Mouse (Mus musculus) heart, embryonic 11.5 days (tissue): ENCODE data around the gene Daw1. TPM values are rescaled to one million over a fixed set of nuclear protein-coding genes. Genes with fewer than 3 reads are reported as not detected.

Experiments used
- ATAC-seq: fragments of 200-750 bp; cut with Nextera tagmentation; replicated peaks from 2 replicates; pipeline ENCODE4 v1.8.0; 2017; ENCODE audit warnings: moderate library complexity; ENCODE audit not compliant: insufficient number of reproducible peaks, low FRiP score, low TSS enrichment
- H3K27ac ChIP-seq: fragments of 300-500 bp; sonication (generic); 2 replicates; pipeline ENCODE4 v1.5.1; 2014; ENCODE audit warnings: mild to moderate bottlenecking, low read depth, low read length
- H3K27me3 ChIP-seq: fragments of 300-500 bp; sonication (generic); 2 replicates; pipeline ENCODE4 v1.6.1; 2014; ENCODE audit warnings: mild to moderate bottlenecking, low read length, mixed read lengths; ENCODE audit not compliant: control insufficient read depth, insufficient read depth
- H3K36me3 ChIP-seq: fragments of 300-500 bp; sonication (generic); 2 replicates; pipeline ENCODE4 v1.6.1; 2014; ENCODE audit warnings: mild to moderate bottlenecking, low read length, moderate library complexity, mixed read lengths; ENCODE audit not compliant: control insufficient read depth, insufficient read depth
- H3K4me1 ChIP-seq: fragments of 300-500 bp; sonication (generic); 2 replicates; pipeline ENCODE4 v1.6.1; 2014; ENCODE audit warnings: low read length; ENCODE audit not compliant: control insufficient read depth, insufficient read depth
- H3K4me2 ChIP-seq: fragments of 300-500 bp; sonication (generic); 2 replicates; pipeline ENCODE4 v1.6.1; 2014; ENCODE audit warnings: mild to moderate bottlenecking, moderate library complexity
- H3K4me3 ChIP-seq: fragments of 300-500 bp; sonication (generic); 2 replicates; pipeline ENCODE4 v1.5.1; 2014; ENCODE audit warnings: low read depth, low read length
- H3K9ac ChIP-seq: fragments of 300-500 bp; sonication (generic); 2 replicates; pipeline ENCODE4 v1.6.1; 2014; ENCODE audit warnings: mild to moderate bottlenecking, low read depth, low read length, moderate library complexity
- H3K9me3 ChIP-seq: fragments of 300-500 bp; sonication (generic); replicated peaks from 2 replicates; pipeline ENCODE4 v1.6.1; 2016; ENCODE audit warnings: low read length; ENCODE audit not compliant: control insufficient read depth
- WGBS: fragments of 180-500 bp; shearing (Covaris S2); extraction: QIAGEN DNeasy Blood & Tissue Kit; methylation state at CpG from one replicate; pipeline ENCODE4 v1.1.7; 2014; ENCODE audit not compliant: insufficient replicate concordance; 5-methylcytosine and 5-hydroxymethylcytosine counted together
- polyA plus RNA-seq: library from polyadenylated mRNA; unstranded; fragments of >200 nt; fragmentation: Nextera tagmentation; extraction: Ambion mirVana; gene quantifications from 2 replicates; pipeline ENCODE4 v1.2.1, GENCODE M21; 2014

Daw1 gene
- polyA plus RNA-seq, 1 experiment from 2014 or later, result not detected

- no peak overlapping the region for H3K4me3 ChIP-seq
- 75% methylated on average over 3 of the region's 3 CpGs for WGBS
- H3K36me3 ChIP-seq, result no peaks in the 10 kb centered on the region
- no peaks in the 10 kb centered on the region for H3K9me3 ChIP-seq
- no peaks in the 10 kb centered on the region for H3K4me1 ChIP-seq
- H3K4me2 ChIP-seq, result no peak overlapping the region
- H3K27me3 ChIP-seq, result no peaks in the 10 kb centered on the region
- H3K9ac ChIP-seq, result no peak overlapping the region
- ATAC-seq, result no peak
- H3K27ac ChIP-seq, result no peak overlapping the region
These were observed 2.1 kb downstream of the Daw1 start for GRCm38 (mm10) chr1:83161658-83162057.

DNA sequence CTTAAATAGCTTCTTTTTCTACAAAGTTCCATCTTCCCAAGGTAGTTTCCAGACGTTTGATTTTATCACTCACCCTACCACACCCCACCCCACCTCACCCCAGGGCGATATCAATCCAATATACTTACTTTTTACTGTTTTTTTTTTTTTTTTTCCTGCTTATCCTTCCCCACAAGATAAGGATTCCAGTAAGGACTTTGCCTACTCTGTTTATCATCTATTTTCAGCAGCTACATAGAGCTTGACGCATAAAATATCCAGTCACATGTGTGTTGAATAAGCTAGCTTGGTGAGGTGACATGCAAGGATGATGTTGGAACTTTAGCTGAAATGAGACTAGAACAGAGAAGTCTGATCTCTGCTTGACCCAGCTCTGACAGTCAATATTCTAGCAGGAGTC is 4.5 kb downstream of the Daw1 start:
- 61% methylated on average over 3 of the region's 3 CpGs for WGBS
- ATAC-seq, result no peak
- no peaks in the 10 kb centered on the region for H3K27me3 ChIP-seq
- H3K4me1 ChIP-seq, result no peaks in the 10 kb centered on the region
- no peak overlapping the region for H3K27ac ChIP-seq
- H3K36me3 ChIP-seq, result no peaks in the 10 kb centered on the region
- no peak overlapping the region for H3K9ac ChIP-seq
- H3K4me2 ChIP-seq, result no peak overlapping the region
- H3K9me3 ChIP-seq, result no peaks in the 10 kb centered on the region
- no peak overlapping the region for H3K4me3 ChIP-seq

DNA sequence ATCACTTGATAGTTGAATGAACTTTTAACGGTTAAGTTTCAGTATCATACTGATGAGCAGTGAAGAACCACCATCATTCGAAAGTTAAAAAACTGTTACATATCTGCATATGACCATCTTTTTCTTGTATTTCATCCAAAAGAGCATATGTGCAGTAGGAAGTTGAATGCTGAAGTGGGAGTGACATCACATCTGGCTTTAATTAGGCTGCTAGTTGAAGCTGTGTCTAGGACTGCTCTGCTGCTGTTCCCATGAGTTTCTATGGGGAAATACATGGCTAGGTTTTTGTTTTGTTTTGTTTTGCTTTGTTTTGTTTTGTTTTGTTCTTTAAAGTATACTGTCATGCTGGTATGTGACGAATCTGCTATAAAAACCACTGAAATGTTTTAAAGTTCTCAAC is 9.6 kb downstream of the Daw1 start:
- 74% methylated on average over 3 of the region's 3 CpGs for WGBS
- Histone ChIP-seq H3K4me2 (no peak overlapping the region), H3K4me1 (no peaks in the 10 kb centered on the region), H3K4me3 (no peak overlapping the region), H3K9me3 (no peaks in the 10 kb centered on the region), H3K27me3 (no peaks in the 10 kb centered on the region), H3K9ac (no peak overlapping the region), H3K36me3 (no peaks in the 10 kb centered on the region), H3K27ac (no peak overlapping the region)
- no peak for ATAC-seq

GRCm38 (mm10) chr1:83175985-83176384 is 16.4 kb downstream of the Daw1 start:
- no peak for ATAC-seq
- H3K4me3 ChIP-seq, result no peak overlapping the region
- H3K9me3 ChIP-seq, result no peaks in the 10 kb centered on the region
- no peaks in the 10 kb centered on the region for H3K36me3 ChIP-seq
- H3K4me2 ChIP-seq, result no peak overlapping the region
- H3K27me3 ChIP-seq, result no peaks in the 10 kb centered on the region
- H3K27ac ChIP-seq, result no peak overlapping the region
- no peaks in the 10 kb centered on the region for H3K4me1 ChIP-seq
- 65% methylated on average over 1 of the region's 1 CpGs for WGBS
- no peak overlapping the region for H3K9ac ChIP-seq

DNA sequence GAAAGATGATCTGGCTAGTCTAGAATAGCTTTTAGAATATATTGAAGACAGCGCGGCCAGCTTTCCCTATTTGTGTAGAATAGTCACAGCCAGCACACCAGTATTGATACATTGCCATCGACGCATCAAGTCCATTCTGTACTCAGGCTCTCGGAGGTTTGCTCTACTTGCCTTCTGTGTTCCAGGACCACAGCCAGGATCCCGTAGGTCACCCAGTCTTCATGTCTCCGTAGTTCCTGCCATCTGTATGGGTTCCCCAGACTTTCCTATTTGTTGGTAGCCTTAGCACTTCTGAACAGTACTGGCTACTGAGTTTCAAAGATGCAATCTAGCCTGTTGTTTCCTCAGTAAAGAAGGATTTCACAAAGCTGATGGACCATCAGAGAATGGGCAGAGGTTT is 20.0 kb downstream of the Daw1 start:
- Histone ChIP-seq H3K36me3 (no peaks in the 10 kb centered on the region), H3K27ac (no peak overlapping the region), H3K4me1 (no peaks in the 10 kb centered on the region), H3K9me3 (no peaks in the 10 kb centered on the region), H3K4me3 (no peak overlapping the region), H3K27me3 (no peaks in the 10 kb centered on the region), H3K9ac (no peak overlapping the region), H3K4me2 (no peak overlapping the region)
- ATAC-seq, result no peak
- WGBS, result 83% methylated on average over 7 of the region's 7 CpGs

DNA sequence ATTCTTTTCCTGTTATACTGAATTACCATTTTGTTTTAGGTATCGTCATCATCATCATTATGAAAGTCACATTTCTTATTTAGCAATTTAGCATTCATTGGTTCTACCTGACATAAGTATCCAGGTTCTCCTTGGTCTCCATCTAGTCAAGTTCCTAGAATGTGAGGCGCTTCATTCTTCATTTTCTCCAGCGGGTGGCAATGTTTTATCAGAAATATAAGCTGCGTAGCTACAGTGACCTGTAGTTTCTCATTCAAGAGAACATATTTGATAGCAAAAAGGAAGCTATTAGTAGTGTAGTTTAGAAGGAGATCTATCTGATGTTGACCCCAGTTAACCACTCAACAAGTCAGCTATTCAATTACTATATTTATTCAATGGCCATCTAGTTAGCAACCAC is 21.9 kb downstream of the Daw1 start:
- no peak overlapping the region for H3K27ac ChIP-seq
- no peak overlapping the region for H3K4me3 ChIP-seq
- ATAC-seq, result no peak
- H3K4me2 ChIP-seq, result no peak overlapping the region
- no peak overlapping the region for H3K9ac ChIP-seq
- H3K4me1 ChIP-seq, result no peaks in the 10 kb centered on the region
- H3K9me3 ChIP-seq, result no peaks in the 10 kb centered on the region
- H3K36me3 ChIP-seq, result no peaks in the 10 kb centered on the region
- 52% methylated on average over 4 of the region's 4 CpGs for WGBS
- H3K27me3 ChIP-seq, result no peaks in the 10 kb centered on the region

GRCm38 (mm10) chr1:83187154-83187553 is 27.6 kb downstream of the Daw1 start:
- no peak overlapping the region for H3K27ac ChIP-seq
- H3K4me1 ChIP-seq, result no peaks in the 10 kb centered on the region
- no peak for ATAC-seq
- no peak overlapping the region for H3K9ac ChIP-seq
- no peak overlapping the region for H3K4me3 ChIP-seq
- no peaks in the 10 kb centered on the region for H3K27me3 ChIP-seq
- no peak overlapping the region for H3K4me2 ChIP-seq
- WGBS, result 51% methylated on average over 2 of the region's 2 CpGs
- H3K36me3 ChIP-seq, result no peaks in the 10 kb centered on the region
- H3K9me3 ChIP-seq, result no peaks in the 10 kb centered on the region

- H3K4me2 ChIP-seq, result no peak overlapping the region
- no peaks in the 10 kb centered on the region for H3K36me3 ChIP-seq
- H3K4me1 ChIP-seq, result no peaks in the 10 kb centered on the region
- no peak overlapping the region for H3K4me3 ChIP-seq
- H3K9me3 ChIP-seq, result no peaks in the 10 kb centered on the region
- no peak overlapping the region for H3K9ac ChIP-seq
- WGBS, result 64% methylated on average over 1 of the region's 1 CpGs
- no peak for ATAC-seq
- no peak overlapping the region for H3K27ac ChIP-seq
- H3K27me3 ChIP-seq, result no peaks in the 10 kb centered on the region
These were observed 50.4 kb downstream of the Daw1 start for GRCm38 (mm10) chr1:83209981-83210380.

- no peak overlapping the region for H3K4me2 ChIP-seq
- no peak overlapping the region for H3K9ac ChIP-seq
- H3K27me3 ChIP-seq, result no peaks in the 10 kb centered on the region
- H3K9me3 ChIP-seq, result no peaks in the 10 kb centered on the region
- no peak overlapping the region for H3K4me3 ChIP-seq
- H3K4me1 ChIP-seq, result no peaks in the 10 kb centered on the region
- H3K36me3 ChIP-seq, result no peaks in the 10 kb centered on the region
- WGBS, result 28% methylated on average over 1 of the region's 1 CpGs
- no peak overlapping the region for H3K27ac ChIP-seq
- ATAC-seq, result no peak
These were observed 58.7 kb downstream of the Daw1 start for GRCm38 (mm10) chr1:83218260-83218659.
